Mouse (Mus musculus) embryonic fibroblast, embryonic 13.5 days (primary cell): ENCODE data around the gene Ppp4r1. TPM values are rescaled to one million over a fixed set of nuclear protein-coding genes. Genes with fewer than 3 reads are reported as not detected.

ENCODE experiments used
- H3K27ac ChIP-seq: 2 replicates; pipeline ENCODE4 v1.5.1; 2012; ENCODE audit warnings: low read length, control low read depth, inconsistent platforms; ENCODE audit not compliant: insufficient read depth
- H3K4me1 ChIP-seq: 2 replicates; pipeline ENCODE4 v1.6.1; 2011; ENCODE audit warnings: low read length; ENCODE audit not compliant: control insufficient read depth, insufficient read depth
- H3K4me3 ChIP-seq: 2 replicates; pipeline ENCODE4 v1.5.1; 2011; ENCODE audit warnings: mild to moderate bottlenecking, control low read depth, low read length; ENCODE audit not compliant: insufficient read depth
- CTCF ChIP-seq: IDR thresholded peaks from 2 replicates; pipeline ENCODE4 v1.5.1; 2011; ENCODE audit warnings: mild to moderate bottlenecking, control low read depth, low read length, moderate library complexity, borderline replicate concordance; ENCODE audit not compliant: insufficient read depth
- POLR2A ChIP-seq: IDR thresholded peaks from 2 replicates; pipeline ENCODE4 v1.6.1; 2011; ENCODE audit warnings: low read depth, mild to moderate bottlenecking, control low read depth, low read length, moderate library complexity
- polyA plus RNA-seq: library from polyadenylated mRNA; stranded (reverse); fragments of >200 nt; gene quantifications from 2 replicates; pipeline ENCODE4 v1.2.4, GENCODE M21; 2011; ENCODE audit warnings: low read depth; ENCODE audit not compliant: missing spikeins, insufficient read length

The Ppp4r1 gene
- 70.0 and 102 TPM in 2 replicates for polyA plus RNA-seq

GRCm38 (mm10) chr17:65782551-65783141 lies at the start of gene Ppp4r1:
Ppp4r1 (plus strand) TSS chr17:65782573.
- peak within 1 kb of the TSS; percentile 77 for H3K4me3 ChIP-seq
- no peaks in the 10 kb centered on the region for H3K4me1 ChIP-seq
- peak within 1 kb of the TSS; percentile 93 for H3K27ac ChIP-seq
- TF ChIP-seq POLR2A (no peak), CTCF (no peak)

- H3K4me1 ChIP-seq = no peaks in the 10 kb centered on the region; the same call in 1 of the 2 replicates
- H3K27ac ChIP-seq = no peak overlapping the region
- no peak overlapping the region for H3K4me3 ChIP-seq
- no peak for TF ChIP-seq CTCF
- TF ChIP-seq POLR2A = no peak
These were observed 49.7 kb upstream of the Ppp4r1 start for GRCm38 (mm10) chr17:65732666-65733065.

- Histone ChIP-seq H3K27ac (no peak overlapping the region), H3K4me3 (no peak overlapping the region), H3K4me1 (peaks cover 2% of the 10 kb centered on the region; the same call in 1 of the 2 replicates)
- TF ChIP-seq POLR2A (no peak), CTCF (no peak)
These were observed 47.3 kb upstream of the Ppp4r1 start for GRCm38 (mm10) chr17:65735088-65735487.

- peaks cover 7% of the 10 kb centered on the region; the same call in 1 of the 2 replicates for H3K4me1 ChIP-seq
- H3K27ac ChIP-seq = peak overlapping the region; percentile 60
- no peak for TF ChIP-seq CTCF
- no peak for TF ChIP-seq POLR2A
- no peak overlapping the region for H3K4me3 ChIP-seq
These were observed 45.2 kb upstream of the Ppp4r1 start for GRCm38 (mm10) chr17:65737175-65737574.

- peak overlapping the region; percentile 79 for H3K27ac ChIP-seq
- H3K4me1 ChIP-seq = peaks cover 7% of the 10 kb centered on the region; the same call in 1 of the 2 replicates
- no peak for TF ChIP-seq CTCF
- no peak overlapping the region for H3K4me3 ChIP-seq
These were observed 44.8 kb upstream of the Ppp4r1 start for GRCm38 (mm10) chr17:65737622-65738021.

GRCm38 (mm10) chr17:65739874-65740725 lies 42.3 kb upstream of the Ppp4r1 start:
- TF ChIP-seq CTCF (no peak), POLR2A (no peak)
- Histone ChIP-seq H3K27ac (peak overlapping the region; percentile 34; the same call in 1 of the 2 replicates), H3K4me3 (no peak overlapping the region), H3K4me1 (peaks cover 7% of the 10 kb centered on the region; the same call in 1 of the 2 replicates)

- H3K4me3 ChIP-seq = no peak overlapping the region
- peaks cover 7% of the 10 kb centered on the region; the same call in 1 of the 2 replicates for H3K4me1 ChIP-seq
- no peak for TF ChIP-seq POLR2A
- no peak overlapping the region for H3K27ac ChIP-seq
These were observed 40.8 kb upstream of the Ppp4r1 start for GRCm38 (mm10) chr17:65741565-65741964.

- peaks cover 7% of the 10 kb centered on the region; the same call in 1 of the 2 replicates for H3K4me1 ChIP-seq
- no peak overlapping the region for H3K27ac ChIP-seq
- TF ChIP-seq CTCF = no peak
- no peak for TF ChIP-seq POLR2A
- H3K4me3 ChIP-seq = no peak overlapping the region
These were observed 40.0 kb upstream of the Ppp4r1 start for GRCm38 (mm10) chr17:65742245-65742905.

- TF ChIP-seq CTCF (no peak), POLR2A (no peak)
- H3K4me3 ChIP-seq = no peak overlapping the region
- H3K27ac ChIP-seq = no peak overlapping the region
- 0 out of 2 replicates have a peak, but pooled peaks cover 5% of the 10 kb centered on the region for H3K4me1 ChIP-seq
These were observed 39.4 kb upstream of the Ppp4r1 start for GRCm38 (mm10) chr17:65742969-65743368.
